Mouse (Mus musculus): Measurements from ENCODE around the gene Dscaml1. TPM values are rescaled to one million over a fixed set of nuclear protein-coding genes. Genes with fewer than 3 reads are reported as not detected.

Gene Dscaml1
- total RNA-seq, 1 experiment, result 1.3 TPM

DNA sequence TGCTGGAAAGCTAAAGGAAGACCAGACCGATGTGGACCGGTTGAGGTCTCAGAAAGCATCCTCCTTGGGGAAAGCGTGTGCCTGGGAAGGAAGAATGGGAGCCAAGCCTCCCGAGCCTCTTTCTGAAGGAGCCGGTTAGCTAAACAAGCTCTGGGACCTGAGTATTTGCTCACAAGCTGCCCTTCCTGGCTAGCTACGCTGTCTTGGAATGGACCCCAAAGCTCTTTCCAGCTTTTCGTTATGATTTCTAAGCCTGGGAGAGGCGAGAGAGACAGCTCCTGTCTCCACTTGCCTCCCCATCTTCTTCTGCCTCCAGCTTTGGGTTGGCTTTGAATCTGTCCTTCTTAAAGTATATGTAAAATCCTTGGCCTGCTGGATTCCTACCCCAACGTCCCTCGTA is 27.6 kb downstream of the Dscaml1 start:
- in situ Hi-C loops (cut with MboI; ENCODE audit: low sequenced_read_pairs in 2 of 2, unreplicated experiment in 2 of 2), result no loop called here

DNA sequence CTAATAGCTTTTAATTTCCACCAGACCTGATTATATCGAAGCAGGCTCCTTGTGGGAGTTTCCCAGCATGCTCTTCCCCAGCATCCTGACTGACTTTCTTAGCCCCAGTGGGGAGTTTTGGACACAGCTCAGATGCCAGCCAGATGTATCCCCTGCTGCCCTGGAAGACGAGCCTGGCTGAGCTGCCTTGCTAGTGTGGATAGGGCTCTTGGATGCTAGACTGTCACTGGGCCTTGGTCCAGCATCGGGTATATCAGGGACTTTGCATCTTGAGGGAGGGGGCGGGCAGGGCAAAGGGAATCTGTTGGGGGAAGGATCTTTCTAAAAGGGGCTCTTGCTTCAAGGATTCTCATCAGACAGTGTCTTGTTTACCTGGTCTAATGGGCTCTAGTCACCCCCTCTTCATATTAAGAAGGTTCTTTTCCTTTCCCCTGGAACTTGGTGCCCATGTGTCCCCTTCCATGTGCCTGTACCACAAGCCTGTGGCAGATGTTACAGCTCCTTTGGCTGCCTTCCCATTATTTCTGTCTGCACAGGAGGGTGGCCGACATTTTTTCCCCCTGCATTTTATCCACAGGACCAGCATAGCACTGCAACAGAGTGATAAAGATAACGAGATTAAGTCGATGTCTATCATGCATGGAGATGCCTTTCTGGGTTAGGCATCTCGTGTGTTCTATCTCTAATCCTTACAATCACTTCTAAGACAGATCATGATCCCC is 28.6 kb downstream of the Dscaml1 start:
- TF ChIP-seq CHD2 (IDR thresholded peaks at IDR 0.05; ENCODE audit: low read depth, low read length) (no peak), ZC3H11A (IDR thresholded peaks at IDR 0.05; ENCODE audit: borderline replicate concordance, low read depth, low read length) (no peak), MAFK (IDR thresholded peaks at IDR 0.05; ENCODE audit: insufficient read depth, low read depth, low read length) (no peak), HCFC1 (IDR thresholded peaks at IDR 0.05; ENCODE audit: borderline replicate concordance, insufficient read depth, low read length) (no peak), ZNF384 (IDR thresholded peaks at IDR 0.05; ENCODE audit: low read depth, low read length) (no peak)
- Histone ChIP-seq H3K4me3 (ENCODE audit: insufficient read depth in 1 of 2, low read depth in 1 of 2, low read length in 2 of 2, poor library complexity in 1 of 2, severe bottlenecking in 1 of 2) (no peak overlapping the region), H3K36me3 (ENCODE audit: control insufficient read depth, insufficient read depth, low read length, poor library complexity, severe bottlenecking) (no peaks in the 10 kb centered on the region), H3K27ac (ENCODE audit: insufficient read depth, low read depth, low read length, poor library complexity, severe bottlenecking) (no peak overlapping the region), H3K9ac (ENCODE audit: insufficient read depth, low read depth, low read length, poor library complexity, severe bottlenecking) (no peak overlapping the region), H3K4me1 (ENCODE audit: control insufficient read depth in 2 of 2, insufficient read depth in 2 of 2, low read length in 2 of 2, poor library complexity in 1 of 2) (no peaks in the 10 kb centered on the region), H3K9me3 (ENCODE audit: control insufficient read depth, insufficient read depth, low read depth, low read length) (no peaks in the 10 kb centered on the region)
- DNase-seq (ENCODE audit: low read depth, low spot score), result no peak
- in situ Hi-C loops (cut with MboI; ENCODE audit: low sequenced_read_pairs in 2 of 2, unreplicated experiment in 2 of 2), result no loop called here

More for the DNA sequence above, 27.6 kb downstream of the Dscaml1 start:
- no peaks in the 10 kb centered on the region for H3K36me3 ChIP-seq (ENCODE audit: control insufficient read depth, insufficient read depth, low read length, poor library complexity, severe bottlenecking)
- no peak overlapping the region for H3K27ac ChIP-seq (ENCODE audit: insufficient read depth, low read depth, low read length, poor library complexity, severe bottlenecking)
- H3K4me3 ChIP-seq (ENCODE audit: insufficient read depth in 1 of 2, low read depth in 1 of 2, low read length in 2 of 2, poor library complexity in 1 of 2, severe bottlenecking in 1 of 2), result no peak overlapping the region
- H3K9me3 ChIP-seq (ENCODE audit: control insufficient read depth, insufficient read depth, low read depth, low read length), result no peaks in the 10 kb centered on the region
- H3K4me1 ChIP-seq (ENCODE audit: control insufficient read depth in 2 of 2, insufficient read depth in 2 of 2, low read length in 2 of 2, poor library complexity in 1 of 2), result no peaks in the 10 kb centered on the region
- TF ChIP-seq ZC3H11A (IDR thresholded peaks at IDR 0.05; ENCODE audit: borderline replicate concordance, low read depth, low read length) (no peak), HCFC1 (IDR thresholded peaks at IDR 0.05; ENCODE audit: borderline replicate concordance, insufficient read depth, low read length) (no peak), MAFK (IDR thresholded peaks at IDR 0.05; ENCODE audit: insufficient read depth, low read depth, low read length) (no peak), CHD2 (IDR thresholded peaks at IDR 0.05; ENCODE audit: low read depth, low read length) (no peak), ZNF384 (IDR thresholded peaks at IDR 0.05; ENCODE audit: low read depth, low read length) (no peak)
- H3K9ac ChIP-seq (ENCODE audit: insufficient read depth, low read depth, low read length, poor library complexity, severe bottlenecking), result no peak overlapping the region
- DNase-seq (ENCODE audit: low read depth, low spot score), result no peak

DNA sequence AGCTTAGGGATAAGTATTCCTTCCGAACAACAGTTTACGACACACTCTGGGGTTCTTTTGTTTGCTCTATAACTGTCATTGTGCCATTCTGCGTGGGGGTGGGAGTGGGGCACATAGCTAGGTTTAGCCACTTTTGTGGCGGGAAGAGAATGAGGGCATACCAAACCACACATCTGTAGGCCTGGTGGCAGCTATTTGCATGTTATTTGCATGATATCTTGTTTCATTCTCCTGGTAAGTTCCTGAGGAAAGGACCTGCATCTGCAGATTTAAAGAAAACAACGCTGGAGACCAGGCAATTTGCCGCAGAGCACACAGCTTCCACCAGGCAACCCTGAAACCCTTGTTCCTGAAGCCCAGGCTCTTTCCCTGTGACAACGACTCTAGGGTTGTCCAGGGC is 30.8 kb downstream of the Dscaml1 start:
- Histone ChIP-seq H3K36me3 (ENCODE audit: control insufficient read depth, insufficient read depth, low read length, poor library complexity, severe bottlenecking) (no peaks in the 10 kb centered on the region), H3K9ac (ENCODE audit: insufficient read depth, low read depth, low read length, poor library complexity, severe bottlenecking) (no peak overlapping the region), H3K27ac (ENCODE audit: insufficient read depth, low read depth, low read length, poor library complexity, severe bottlenecking) (no peak overlapping the region), H3K4me1 (ENCODE audit: control insufficient read depth in 2 of 2, insufficient read depth in 2 of 2, low read length in 2 of 2, poor library complexity in 1 of 2) (no peaks in the 10 kb centered on the region), H3K9me3 (ENCODE audit: control insufficient read depth, insufficient read depth, low read depth, low read length) (no peaks in the 10 kb centered on the region), H3K4me3 (ENCODE audit: insufficient read depth in 1 of 2, low read depth in 1 of 2, low read length in 2 of 2, poor library complexity in 1 of 2, severe bottlenecking in 1 of 2) (no peak overlapping the region)
- DNase-seq (ENCODE audit: low read depth, low spot score), result no peak
- TF ChIP-seq ZC3H11A (IDR thresholded peaks at IDR 0.05; ENCODE audit: borderline replicate concordance, low read depth, low read length) (no peak), HCFC1 (IDR thresholded peaks at IDR 0.05; ENCODE audit: borderline replicate concordance, insufficient read depth, low read length) (no peak), MAFK (IDR thresholded peaks at IDR 0.05; ENCODE audit: insufficient read depth, low read depth, low read length) (no peak), ZNF384 (IDR thresholded peaks at IDR 0.05; ENCODE audit: low read depth, low read length) (no peak), CHD2 (IDR thresholded peaks at IDR 0.05; ENCODE audit: low read depth, low read length) (no peak)
- in situ Hi-C loops (cut with MboI; ENCODE audit: low sequenced_read_pairs in 2 of 2, unreplicated experiment in 2 of 2), result no loop called here

- no peak for TF ChIP-seq MAFK (IDR thresholded peaks at IDR 0.05; ENCODE audit: insufficient read depth, low read depth, low read length)
- TF ChIP-seq ZNF384 (IDR thresholded peaks at IDR 0.05; ENCODE audit: low read depth, low read length), result no peak
- TF ChIP-seq ZC3H11A (IDR thresholded peaks at IDR 0.05; ENCODE audit: borderline replicate concordance, low read depth, low read length), result no peak
- no peak for TF ChIP-seq CHD2 (IDR thresholded peaks at IDR 0.05; ENCODE audit: low read depth, low read length)
- no peak for TF ChIP-seq HCFC1 (IDR thresholded peaks at IDR 0.05; ENCODE audit: borderline replicate concordance, insufficient read depth, low read length)
- H3K27ac ChIP-seq (ENCODE audit: insufficient read depth, low read depth, low read length, poor library complexity, severe bottlenecking), result no peak overlapping the region
- no peaks in the 10 kb centered on the region for H3K36me3 ChIP-seq (ENCODE audit: control insufficient read depth, insufficient read depth, low read length, poor library complexity, severe bottlenecking)
- in situ Hi-C loops (cut with MboI; ENCODE audit: low sequenced_read_pairs in 2 of 2, unreplicated experiment in 2 of 2), result no loop called here
- no peak overlapping the region for H3K4me3 ChIP-seq (ENCODE audit: insufficient read depth in 1 of 2, low read depth in 1 of 2, low read length in 2 of 2, poor library complexity in 1 of 2, severe bottlenecking in 1 of 2)
- H3K4me1 ChIP-seq (ENCODE audit: control insufficient read depth in 2 of 2, insufficient read depth in 2 of 2, low read length in 2 of 2, poor library complexity in 1 of 2), result no peaks in the 10 kb centered on the region
- DNase-seq (ENCODE audit: low read depth, low spot score), result no peak
- no peaks in the 10 kb centered on the region for H3K9me3 ChIP-seq (ENCODE audit: control insufficient read depth, insufficient read depth, low read depth, low read length)
- no peak overlapping the region; the same call in 1 of the 2 replicates for H3K9ac ChIP-seq (ENCODE audit: insufficient read depth, low read depth, low read length, poor library complexity, severe bottlenecking)
These were observed 31.9 kb downstream of the Dscaml1 start for GRCm38 (mm10) chr9:45458363-45458762.

Data from ES-E14 (cell line).